Mouse (Mus musculus) intestine, embryonic 14.5 days (tissue): ENCODE measurements around the gene Abcg4. TPM values are rescaled to one million over a fixed set of nuclear protein-coding genes. Genes with fewer than 3 reads are reported as not detected.

Source experiments
- ATAC-seq: fragments of 200-750 bp; cut with Nextera tagmentation; replicated peaks from 2 replicates; pipeline ENCODE4 v1.8.0; 2017; ENCODE audit warnings: low read depth, moderate number of reproducible peaks, moderate TSS enrichment, moderate library complexity; ENCODE audit not compliant: low FRiP score, low TSS enrichment
- DNase-seq: peaks from one replicate; pipeline ENCODE4 v3.0.0-alpha.2; 2018; ENCODE audit warnings: low spot score
- H3K27ac ChIP-seq: fragments of 300-500 bp; sonication (generic); 2 replicates; pipeline ENCODE4 v1.5.1; 2014; ENCODE audit warnings: low read depth, mild to moderate bottlenecking, control low read depth
- H3K27me3 ChIP-seq: fragments of 300-500 bp; sonication (generic); replicated peaks from 2 replicates; pipeline ENCODE4 v1.6.1; 2014; ENCODE audit warnings: low read length, control low read depth; ENCODE audit not compliant: control insufficient read depth, insufficient read depth
- H3K36me3 ChIP-seq: fragments of 300-500 bp; sonication (generic); 2 replicates; pipeline ENCODE4 v1.6.1; 2014; ENCODE audit warnings: low read length, control low read depth; ENCODE audit not compliant: control insufficient read depth, insufficient read depth
- H3K4me1 ChIP-seq: fragments of 300-500 bp; sonication (generic); replicated peaks from 2 replicates; pipeline ENCODE4 v1.6.1; 2014; ENCODE audit warnings: low read length, control low read depth, mixed read lengths; ENCODE audit not compliant: control insufficient read depth, insufficient read depth
- H3K4me2 ChIP-seq: fragments of 300-500 bp; sonication (generic); 2 replicates; pipeline ENCODE4 v1.6.1; 2014; ENCODE audit warnings: low read length
- H3K4me3 ChIP-seq: fragments of 300-500 bp; sonication (generic); 2 replicates; pipeline ENCODE4 v1.5.1; 2014; ENCODE audit warnings: low read depth, low read length, control low read depth, mixed read lengths
- H3K9ac ChIP-seq: fragments of 300-500 bp; sonication (generic); 2 replicates; pipeline ENCODE4 v1.6.1; 2014; ENCODE audit warnings: mild to moderate bottlenecking, low read length
- H3K9me3 ChIP-seq: fragments of 300-500 bp; sonication (generic); 2 replicates; pipeline ENCODE4 v1.6.1; 2016; ENCODE audit warnings: low read length, control low read depth; ENCODE audit not compliant: control insufficient read depth
- WGBS: fragments of 180-500 bp; shearing (Covaris S2); extraction: QIAGEN DNeasy Blood & Tissue Kit; methylation state at CpG from one replicate; pipeline ENCODE4 v1.1.7; 2014; 5-methylcytosine and 5-hydroxymethylcytosine counted together
- polyA plus RNA-seq: library from polyadenylated mRNA; unstranded; fragments of >200 nt; fragmentation: Nextera tagmentation; extraction: Ambion mirVana; gene quantifications from 2 replicates; pipeline ENCODE4 v1.2.1, GENCODE M21; 2014

The Abcg4 gene
- polyA plus RNA-seq, 1 experiment from 2014 or later: 3.6 TPM

GRCm38 (mm10) chr9:44269077-44269476 lies 19.3 kb downstream of the Abcg4 start:
- H3K9ac ChIP-seq: no peak overlapping the region

DNA sequence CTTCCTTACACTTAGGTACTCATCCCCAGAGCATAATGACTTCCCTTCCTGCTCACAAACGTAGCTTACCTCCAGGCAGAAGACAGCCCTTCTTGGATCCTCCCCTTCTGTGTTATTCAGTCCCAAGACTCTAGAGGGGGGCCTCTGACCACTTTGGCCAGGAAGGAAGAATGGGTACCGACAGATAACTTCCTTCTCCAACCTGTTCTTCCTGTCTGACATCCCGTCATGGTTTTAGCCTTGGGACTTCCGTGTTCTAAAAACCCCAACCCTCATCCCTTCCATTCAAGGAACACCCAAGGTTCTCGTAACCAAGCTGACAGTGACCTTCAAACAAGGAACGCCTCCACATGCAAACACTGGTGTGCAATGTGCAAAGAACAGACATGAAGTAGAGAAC lies 20.0 kb downstream of the Abcg4 start, which contains the start of gene Nlrx1:
Nlrx1 (minus strand) TSS at position 168 of the 400 bp plus-strand sequence.
- Histone ChIP-seq H3K36me3 (no peaks in the 10 kb centered on the region), H3K9me3 (0 out of 2 replicates have a peak, but pooled peaks cover 4% of the 10 kb centered on the region), H3K4me1 (peaks cover 14% of the 10 kb centered on the region; the same call in 1 of the 2 replicates), H3K27me3 (no peaks in the 10 kb centered on the region), H3K9ac (peak within 1 kb of the TSS; percentile 83), H3K4me2 (peak within 1 kb of the TSS; percentile 91), H3K4me3 (peak within 1 kb of the TSS; percentile 48), H3K27ac (peak within 1 kb of the TSS; percentile 64)
- no peak for DNase-seq
- ATAC-seq: peak; percentile 22; the same call in 1 of the 2 replicates
- 68% methylated on average over 6 of the region's 6 CpGs for WGBS

More at GRCm38 (mm10) chr9:44269077-44269476, 19.3 kb downstream of the Abcg4 start:
- 87% methylated on average over 3 of the region's 3 CpGs for WGBS
- Histone ChIP-seq H3K36me3 (no peaks in the 10 kb centered on the region), H3K27ac (no peak overlapping the region), H3K4me2 (no peak overlapping the region), H3K4me3 (no peak overlapping the region), H3K9me3 (0 out of 2 replicates have a peak, but pooled peaks cover 4% of the 10 kb centered on the region), H3K27me3 (no peaks in the 10 kb centered on the region), H3K4me1 (peaks cover 14% of the 10 kb centered on the region; the same call in 1 of the 2 replicates)
- ATAC-seq: no peak
- DNase-seq: no peak

- Histone ChIP-seq H3K4me1 (peaks cover 14% of the 10 kb centered on the region; the same call in 1 of the 2 replicates), H3K4me3 (peak overlapping the region; percentile 48), H3K9me3 (0 out of 2 replicates have a peak, but pooled peaks cover 4% of the 10 kb centered on the region), H3K27ac (peak overlapping the region; percentile 64), H3K27me3 (no peaks in the 10 kb centered on the region), H3K4me2 (peak overlapping the region; percentile 91), H3K9ac (peak overlapping the region; percentile 83), H3K36me3 (no peaks in the 10 kb centered on the region)
- peak; percentile 91 for DNase-seq
- WGBS: 5% methylated on average over 28 of the region's 28 CpGs
- peak; percentile 78 for ATAC-seq
These were observed 20.4 kb downstream of the Abcg4 start for GRCm38 (mm10) chr9:44268027-44268360.

DNA sequence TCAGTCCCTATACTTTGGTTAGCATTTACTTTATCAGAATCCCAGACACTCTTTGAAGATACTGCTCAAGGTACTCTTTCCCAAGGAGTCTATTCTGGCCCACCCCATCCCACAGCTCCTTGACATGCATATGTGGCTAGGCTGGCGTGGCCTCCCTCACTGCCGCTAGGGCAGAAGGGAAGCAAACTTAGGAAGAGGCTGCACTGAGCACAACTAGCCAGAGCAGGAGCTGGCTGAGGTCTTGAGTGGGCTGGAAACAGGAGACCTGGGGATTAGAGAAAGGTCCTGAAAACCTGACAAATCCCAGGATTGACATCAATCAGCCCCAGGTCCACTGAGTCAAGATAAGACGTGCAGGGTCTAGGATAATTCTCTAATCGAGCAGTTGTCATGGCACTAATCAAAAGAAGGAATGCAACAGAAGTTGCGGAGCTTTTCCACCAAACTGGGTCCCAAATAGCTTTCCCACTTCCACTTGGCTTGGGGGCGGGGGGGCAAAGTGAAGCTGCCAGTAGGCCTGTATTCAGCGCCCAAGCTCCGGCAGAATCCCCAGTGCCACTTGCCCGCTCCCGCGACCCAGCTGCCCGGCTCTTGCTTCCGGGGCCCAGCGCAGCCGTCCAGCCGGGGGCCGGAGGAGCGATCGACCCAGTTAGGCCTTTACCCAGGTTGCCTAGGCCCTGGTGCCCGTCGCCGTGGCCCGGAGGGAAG lies 20.9 kb downstream of the Abcg4 start:
- peak; percentile 63; the same call in 1 of the 2 replicates for ATAC-seq
- Histone ChIP-seq H3K27ac (peak overlapping the region; percentile 64), H3K27me3 (no peaks in the 10 kb centered on the region), H3K9me3 (0 out of 2 replicates have a peak, but pooled peaks cover 4% of the 10 kb centered on the region), H3K9ac (peak overlapping the region; percentile 83), H3K4me3 (peak overlapping the region; percentile 48), H3K4me1 (peaks cover 14% of the 10 kb centered on the region; the same call in 1 of the 2 replicates), H3K36me3 (no peaks in the 10 kb centered on the region), H3K4me2 (peak overlapping the region; percentile 91)
- DNase-seq: peak; percentile 69
- WGBS: 12% methylated on average over 23 of the region's 23 CpGs

DNA sequence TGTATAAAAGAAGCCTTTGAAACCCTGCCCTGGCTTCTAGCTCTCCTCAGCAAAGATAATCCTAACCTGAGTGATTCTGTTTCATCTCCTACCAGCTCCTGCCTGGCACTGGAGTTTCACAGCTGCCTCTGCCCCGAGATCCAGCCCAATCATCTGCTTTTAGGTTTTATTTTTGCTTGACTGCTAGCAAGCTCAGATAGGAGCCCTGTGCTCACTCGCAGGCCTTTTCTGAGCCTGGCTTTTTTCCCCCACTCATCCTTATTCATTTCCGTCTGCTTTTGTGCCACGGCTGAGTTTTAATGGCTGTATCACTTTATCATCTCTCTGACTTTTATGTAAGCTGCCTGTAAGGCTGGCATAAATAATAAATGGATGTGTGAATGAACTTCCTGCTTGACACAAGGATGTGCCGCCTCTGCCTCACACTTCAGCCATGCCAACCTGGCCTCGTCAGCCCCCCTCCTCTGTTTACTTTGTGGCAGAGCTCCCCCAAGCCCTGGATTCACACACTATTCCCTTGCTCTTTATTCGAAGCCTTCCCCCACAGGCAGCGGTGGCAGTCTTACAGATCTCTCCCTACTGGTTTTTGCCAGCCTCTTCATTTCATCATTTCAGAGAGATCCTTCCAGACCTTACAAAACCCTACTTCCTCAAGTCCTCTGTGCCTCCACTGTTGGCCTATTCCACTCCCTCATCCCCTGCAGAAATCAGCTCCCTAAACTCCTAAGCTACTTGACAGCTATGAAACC lies 21.8 kb downstream of the Abcg4 start:
- 0 out of 2 replicates have a peak, but pooled peaks cover 4% of the 10 kb centered on the region for H3K9me3 ChIP-seq
- H3K4me1 ChIP-seq: peaks cover 14% of the 10 kb centered on the region; the same call in 1 of the 2 replicates
- DNase-seq (no peak), ATAC-seq (no peak)
- no peaks in the 10 kb centered on the region for H3K36me3 ChIP-seq
- peak overlapping the region; percentile 91 for H3K4me2 ChIP-seq
- H3K4me3 ChIP-seq: 0 out of 2 replicates have a peak overlapping the region, but pooled peaks have one; percentile 48
- no peak overlapping the region for H3K27ac ChIP-seq
- 54% methylated on average over 8 of the region's 8 CpGs for WGBS
- H3K9ac ChIP-seq: no peak overlapping the region
- no peaks in the 10 kb centered on the region for H3K27me3 ChIP-seq

DNA sequence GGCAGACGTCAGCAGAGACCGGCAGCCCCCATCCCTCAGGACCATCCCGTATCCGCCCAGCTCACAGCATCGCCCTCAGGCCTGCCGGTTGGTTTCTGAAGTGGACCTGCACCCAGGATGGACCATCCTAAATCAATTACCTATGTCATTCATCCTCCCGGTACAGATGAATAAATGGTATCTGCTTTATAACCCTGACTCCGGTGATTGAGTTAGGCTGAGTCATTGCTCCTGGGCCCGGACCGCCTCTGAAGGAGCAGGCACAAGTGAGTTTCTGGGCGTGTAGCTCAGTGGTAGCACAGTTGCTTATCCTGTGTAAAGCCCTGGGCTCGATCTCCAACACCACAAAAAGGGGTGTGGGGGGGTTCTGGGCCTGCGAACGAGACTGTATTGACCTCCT lies 27.0 kb downstream of the Abcg4 start:
- no peak overlapping the region for H3K9ac ChIP-seq
- ATAC-seq (no peak), DNase-seq (no peak)
- 0 out of 2 replicates have a peak, but pooled peaks cover 2% of the 10 kb centered on the region for H3K4me1 ChIP-seq
- no peaks in the 10 kb centered on the region for H3K9me3 ChIP-seq
- H3K4me2 ChIP-seq: no peak overlapping the region
- no peak overlapping the region for H3K4me3 ChIP-seq
- WGBS: 82% methylated on average over 14 of the region's 14 CpGs
- H3K27ac ChIP-seq: no peak overlapping the region
- no peaks in the 10 kb centered on the region for H3K36me3 ChIP-seq
- no peaks in the 10 kb centered on the region for H3K27me3 ChIP-seq

- WGBS: 77% methylated on average over 10 of the region's 10 CpGs
- Histone ChIP-seq H3K27ac (no peak overlapping the region), H3K4me2 (no peak overlapping the region), H3K4me3 (no peak overlapping the region), H3K4me1 (peaks cover 7% of the 10 kb centered on the region; the same call in 1 of the 2 replicates), H3K9ac (no peak overlapping the region), H3K36me3 (no peaks in the 10 kb centered on the region), H3K9me3 (no peaks in the 10 kb centered on the region), H3K27me3 (no peaks in the 10 kb centered on the region)
- ATAC-seq (no peak), DNase-seq (no peak)
These were observed 29.4 kb downstream of the Abcg4 start for GRCm38 (mm10) chr9:44259014-44259413.

DNA sequence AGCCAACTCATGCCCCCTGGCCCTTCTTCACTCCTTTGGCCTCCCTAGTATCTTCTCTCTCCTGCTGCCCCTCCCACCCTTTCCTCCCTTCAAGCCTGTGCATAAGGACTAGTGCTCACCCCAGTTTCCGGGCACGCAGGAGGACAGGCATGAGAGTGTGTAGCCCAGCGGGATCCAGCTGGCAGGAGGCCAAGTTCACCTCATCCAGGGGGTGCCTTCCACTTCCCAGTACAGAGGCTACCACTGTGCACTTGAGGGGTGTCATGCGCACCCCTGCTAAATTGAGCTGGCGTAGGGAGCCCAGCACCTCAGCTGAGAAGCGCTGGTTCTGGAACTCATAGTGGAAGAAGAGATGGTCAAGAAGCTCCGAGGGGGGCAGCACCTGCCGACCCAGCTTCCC lies 32.2 kb downstream of the Abcg4 start:
- H3K27ac ChIP-seq: no peak overlapping the region
- peaks cover 8% of the 10 kb centered on the region; the same call in 1 of the 2 replicates for H3K4me1 ChIP-seq
- WGBS: 80% methylated on average over 8 of the region's 8 CpGs
- no peak overlapping the region for H3K4me2 ChIP-seq
- H3K27me3 ChIP-seq: no peaks in the 10 kb centered on the region
- ATAC-seq (no peak), DNase-seq (no peak)
- no peaks in the 10 kb centered on the region for H3K36me3 ChIP-seq
- H3K9me3 ChIP-seq: no peaks in the 10 kb centered on the region
- H3K4me3 ChIP-seq: no peak overlapping the region
- no peak overlapping the region for H3K9ac ChIP-seq
